Mouse (Mus musculus) hematopoietic stem cell, adult 5-6 weeks (primary cell): ENCODE measurements at regions not wholly inside any gene's neighbourhood (a gene's known extent, or its start where the extent isn't known, plus 50 kb on each side); places are given as distances from the start of the nearest gene placed in this dataset.

Experiments
- ATAC-seq, 2 experiments: fragments of 125-278 bp in 1 of 2; replicated peaks in 1 of 2; 2 replicates each; pipeline ENCODE4 v1.8.0; 2016 to 2017; ENCODE audit warnings: inconsistent platforms in 2 of 2, mild to moderate bottlenecking in 2 of 2, moderate number of reproducible peaks in 2 of 2, low read depth in 1 of 2, moderate TSS enrichment in 1 of 2; ENCODE audit not compliant: low FRiP score in 2 of 2, poor library complexity in 2 of 2, severe bottlenecking in 2 of 2, insufficient read depth in 1 of 2, low TSS enrichment in 1 of 2

- ATAC-seq, result no peak
Measured at GRCm38 (mm10) chr10:16231821-16232220, 1491.2 kb upstream of the Cited2 start.

- ATAC-seq, result peak in 1 of 2 experiments; percentile 22; a peak in 1 of 4 replicates
Measured at GRCm38 (mm10) chr10:16233612-16234106, 1489.4 kb upstream of the Cited2 start.

- ATAC-seq, result no peak
Measured at GRCm38 (mm10) chr10:16256329-16256728, 1466.7 kb upstream of the Cited2 start.

GRCm38 (mm10) chr10:16272786-16273185 lies 1450.2 kb upstream of the Cited2 start:
- ATAC-seq, result no peak

- no peak for ATAC-seq
Measured at GRCm38 (mm10) chr10:16317026-16317425, 1406.0 kb upstream of the Cited2 start.

GRCm38 (mm10) chr10:16337546-16337945 lies 1385.5 kb upstream of the Cited2 start:
- ATAC-seq, result no peak

GRCm38 (mm10) chr10:16341496-16341895 lies 1381.5 kb upstream of the Cited2 start:
- no peak for ATAC-seq

- no peak for ATAC-seq
Measured at GRCm38 (mm10) chr10:16364001-16364400, 1359.0 kb upstream of the Cited2 start.
